Comparison of ENCODE assay signal across 11 mouse cellular contexts in genomic region chr1:90740216-90741170, GRCm38 (mm10).
DNase-seq lines count a peak whose midpoint lies in the region.
"Had no signal": no experiment of that assay in that cellular context is flagged by ENCODE, and none has a peak within 500 bp of the region (broad histone marks: within the 10 kb centered on the region; RNA-seq: fewer than 3 reads in every experiment).

No protein-coding gene starts in this region.

- intact Hi-C loops in left cerebral cortex, postnatal 4 days (cut with DNase I) = no loop called here
- intact Hi-C loops in left cerebral cortex, postnatal 36 days (cut with DNase I) = no loop called here

- DNase-seq in left cerebral cortex, postnatal 4 days = peak; percentile 49
- DNase-seq in left cerebral cortex, postnatal 36 days (ENCODE audit: low spot score in 2 of 2) = no peak
- DNase-seq in adrenal gland, postnatal 36 days = peak; percentile 16 to 27
- peak; percentile 39 for DNase-seq in naive thymus-derived CD4-positive, alpha-beta T cell, adult 2 months (ENCODE audit: low read depth)
- no peak for DNase-seq in lung, postnatal 10 days
- no peak for DNase-seq in frontal cortex, postnatal 36 days (ENCODE audit: low spot score in 2 of 2)
- no peak for DNase-seq in kidney, postnatal 36 days
- no peak for DNase-seq in heart, adult 11 months
- DNase-seq: cerebellum, adult 9-11 months; kidney, postnatal 4 days; lung, postnatal 36 days had no signal

Comparison
In these comparisons a context has a peak if more than half of its experiments do, and no peak if none do; other contexts are left out.
1. DNase-seq: peak in left cerebral cortex, postnatal 4 days (single experiment), adrenal gland, postnatal 36 days (2 of 2) and naive thymus-derived CD4-positive, alpha-beta T cell, adult 2 months (single experiment); none in left cerebral cortex, postnatal 36 days (0 of 2), lung, postnatal 10 days (single experiment), frontal cortex, postnatal 36 days (0 of 2), kidney, postnatal 36 days (0 of 2) and heart, adult 11 months (single experiment).